In genomic region chr6:124757351-124757880, GRCm38 (mm10) we compare ENCODE assay signal across 9 mouse cellular contexts. TPM values are rescaled to one million over a fixed set of nuclear protein-coding genes. Genes with fewer than 3 reads are reported as not detected.
DNase-seq lines count a peak whose midpoint lies in the region; ATAC-seq and TF ChIP-seq lines count a peak whose summit lies in the region.
"Had no signal": no experiment of that assay in that cellular context is flagged by ENCODE, and none has a peak within 500 bp of the region (broad histone marks: within the 10 kb centered on the region; RNA-seq: fewer than 3 reads in every experiment).

No protein-coding gene starts in this region.

- H3K4me1 ChIP-seq in kidney, postnatal 0 days (replicated peaks; ENCODE audit: insufficient read depth, low read length), result peaks cover 27% of the 10 kb centered on the region
- H3K4me1 ChIP-seq in embryonic facial prominence, embryonic 10.5 days, result peaks cover 46% of the 10 kb centered on the region
- H3K4me1 ChIP-seq in hindbrain, embryonic 15.5 days (replicated peaks), result peaks cover 56% of the 10 kb centered on the region
- H3K4me1 ChIP-seq in midbrain, embryonic 16.5 days (ENCODE audit: control insufficient read depth, insufficient read depth, low read length), result peaks cover 39% of the 10 kb centered on the region

- no peaks in the 10 kb centered on the region for H3K9me3 ChIP-seq in kidney, postnatal 0 days (replicated peaks; ENCODE audit: low read length)
- H3K9me3 ChIP-seq in embryonic facial prominence, embryonic 10.5 days, result no peaks in the 10 kb centered on the region
- H3K9me3 ChIP-seq in hindbrain, embryonic 15.5 days, result no peaks in the 10 kb centered on the region
- H3K9me3 ChIP-seq in midbrain, embryonic 16.5 days (replicated peaks; ENCODE audit: control insufficient read depth, low read length, poor library complexity, severe bottlenecking), result no peaks in the 10 kb centered on the region

- peak overlapping the region; percentile 99 for H3K9ac ChIP-seq in kidney, postnatal 0 days (ENCODE audit: low read depth, low read length)
- H3K9ac ChIP-seq in hindbrain, embryonic 15.5 days, result peak overlapping the region; percentile 88
- H3K9ac ChIP-seq in midbrain, embryonic 16.5 days (ENCODE audit: low read depth, low read length), result peak overlapping the region; percentile 86

- peak overlapping the region; percentile 98 for H3K27ac ChIP-seq in kidney, postnatal 0 days
- H3K27ac ChIP-seq in embryonic facial prominence, embryonic 10.5 days (replicated peaks), result peak overlapping the region; percentile 98
- peak overlapping the region; percentile 98 for H3K27ac ChIP-seq in hindbrain, embryonic 15.5 days (replicated peaks)
- peak overlapping the region; percentile 95 for H3K27ac ChIP-seq in midbrain, embryonic 16.5 days (ENCODE audit: low read length)

- 0 out of 2 replicates have a peak, but pooled peaks cover 2% of the 10 kb centered on the region for H3K36me3 ChIP-seq in kidney, postnatal 0 days (ENCODE audit: insufficient read depth, low read length)
- H3K36me3 ChIP-seq in embryonic facial prominence, embryonic 10.5 days (replicated peaks), result peaks cover 9% of the 10 kb centered on the region
- no peaks in the 10 kb centered on the region for H3K36me3 ChIP-seq in hindbrain, embryonic 15.5 days
- H3K36me3 ChIP-seq in midbrain, embryonic 16.5 days (ENCODE audit: control insufficient read depth, insufficient read depth, low read length), result peaks cover under 1% of the 10 kb centered on the region; the same call in 1 of the 2 replicates

- peak overlapping the region; percentile 86 for H3K4me3 ChIP-seq in kidney, postnatal 0 days (replicated peaks; ENCODE audit: low read depth, low read length)
- H3K4me3 ChIP-seq in embryonic facial prominence, embryonic 10.5 days, result peak overlapping the region; percentile 81
- peak overlapping the region; percentile 87 for H3K4me3 ChIP-seq in hindbrain, embryonic 15.5 days
- peak overlapping the region; percentile 84 for H3K4me3 ChIP-seq in midbrain, embryonic 16.5 days (ENCODE audit: low read depth, low read length)

- DNase-seq in kidney, postnatal 0 days (ENCODE audit: low spot score), result no peak
- DNase-seq in kidney, postnatal 4 days, result no peak
- no peak for DNase-seq in embryonic facial prominence, embryonic 10.5 days (ENCODE audit: low spot score)
- DNase-seq in adrenal gland, postnatal 4 days (ENCODE audit: low spot score in 2 of 2), result no peak
- no peak for DNase-seq in lung, postnatal 25 days (ENCODE audit: low spot score)
- no peak for DNase-seq in spleen, adult 18-20 months

- TF ChIP-seq CTCF in kidney, postnatal 0 days (IDR thresholded peaks at IDR 0.05; ENCODE audit: low read depth), result no peak

- WGBS in kidney, postnatal 0 days, result 11% methylated on average over 5 of the region's 5 CpGs
- 3% methylated on average over 5 of the region's 5 CpGs for WGBS in embryonic facial prominence, embryonic 10.5 days
- 3% methylated on average over 5 of the region's 5 CpGs for WGBS in hindbrain, embryonic 15.5 days
- 1% methylated on average over 5 of the region's 5 CpGs for WGBS in midbrain, embryonic 16.5 days

- peak overlapping the region; percentile 75 for H3K4me2 ChIP-seq in kidney, postnatal 0 days (ENCODE audit: low read length)
- peak overlapping the region; percentile 88 for H3K4me2 ChIP-seq in hindbrain, embryonic 15.5 days
- peak overlapping the region; percentile 78 for H3K4me2 ChIP-seq in midbrain, embryonic 16.5 days (ENCODE audit: low read length)

- no peak for ATAC-seq in kidney, postnatal 0 days (replicated peaks; ENCODE audit: low FRiP score, low read depth)
- ATAC-seq in hindbrain, embryonic 15.5 days (ENCODE audit: low FRiP score, low read depth), result no peak
- ATAC-seq in midbrain, embryonic 16.5 days, result no peak

- H3K27me3 ChIP-seq in kidney, postnatal 0 days (ENCODE audit: insufficient read depth, low read length), result no peaks in the 10 kb centered on the region
- peaks cover 5% of the 10 kb centered on the region; the same call in 1 of the 2 replicates for H3K27me3 ChIP-seq in embryonic facial prominence, embryonic 10.5 days (replicated peaks; ENCODE audit: low read depth, poor library complexity, severe bottlenecking)
- H3K27me3 ChIP-seq in hindbrain, embryonic 15.5 days, result no peaks in the 10 kb centered on the region
- no peaks in the 10 kb centered on the region for H3K27me3 ChIP-seq in midbrain, embryonic 16.5 days (ENCODE audit: control insufficient read depth, insufficient read depth, low read depth, low read length)

RNA-seq across cellular contexts. Expression of gene Atn1, which starts 1.1 kb away (rescaled TPM):
- 13.0 and 13.7 TPM in 2 replicates for polyA plus RNA-seq in kidney, postnatal 0 days (2015; fragmentation: Nextera tagmentation; extraction: Ambion mirVana)
- polyA plus RNA-seq in embryonic facial prominence, embryonic 10.5 days (2016; fragmentation: Nextera tagmentation; extraction: Ambion mirVana), result 12.6 and 15.2 TPM in 2 replicates
- polyA plus RNA-seq in hindbrain, embryonic 15.5 days (2015; fragmentation: Nextera tagmentation; extraction: Ambion mirVana), result 26.8 and 30.4 TPM in 2 replicates
- polyA plus RNA-seq in midbrain, embryonic 16.5 days (2015; fragmentation: Nextera tagmentation; extraction: Ambion mirVana), result 28.9 and 29.3 TPM in 2 replicates
- 100 to 1,000 TPM in 1 of 2 experiments, 10 to 100 TPM in 1; 99.7 to 111 TPM for total RNA-seq in adrenal gland, postnatal 4 days (2021)

RNA-seq across cellular contexts. Expression of gene Gm45234, which starts 1.6 kb away (rescaled TPM):
- polyA plus RNA-seq in kidney, postnatal 0 days (2015; fragmentation: Nextera tagmentation; extraction: Ambion mirVana), result not detected in 2 replicates
- not detected in 2 replicates for polyA plus RNA-seq in embryonic facial prominence, embryonic 10.5 days (2016; fragmentation: Nextera tagmentation; extraction: Ambion mirVana)
- polyA plus RNA-seq in hindbrain, embryonic 15.5 days (2015; fragmentation: Nextera tagmentation; extraction: Ambion mirVana), result not detected in 2 replicates
- polyA plus RNA-seq in midbrain, embryonic 16.5 days (2015; fragmentation: Nextera tagmentation; extraction: Ambion mirVana), result not detected in 2 replicates
- total RNA-seq in adrenal gland, postnatal 4 days (2021), result 1 to 10 TPM in 1 of 2 experiments, not detected in 1; 2.2 TPM
- total RNA-seq: adrenal gland, adult 8-10 months had no signal

RNA-seq across cellular contexts. Expression of gene Eno2, which starts 12.1 kb away (rescaled TPM):
- polyA plus RNA-seq in kidney, postnatal 0 days (2015; fragmentation: Nextera tagmentation; extraction: Ambion mirVana), result 7.6 TPM in 2 replicates
- 2.3 and 2.4 TPM in 2 replicates for polyA plus RNA-seq in embryonic facial prominence, embryonic 10.5 days (2016; fragmentation: Nextera tagmentation; extraction: Ambion mirVana)
- 141 and 144 TPM in 2 replicates for polyA plus RNA-seq in hindbrain, embryonic 15.5 days (2015; fragmentation: Nextera tagmentation; extraction: Ambion mirVana)
- 94.4 and 138 TPM in 2 replicates for polyA plus RNA-seq in midbrain, embryonic 16.5 days (2015; fragmentation: Nextera tagmentation; extraction: Ambion mirVana)
- 10 to 100 TPM; 17.9 to 28.3 TPM for total RNA-seq in adrenal gland, postnatal 4 days (2021)

RNA-seq across cellular contexts. Expression of gene Grcc10, which starts 16.2 kb away (rescaled TPM):
- polyA plus RNA-seq in kidney, postnatal 0 days (2015; fragmentation: Nextera tagmentation; extraction: Ambion mirVana), result 549 and 600 TPM in 2 replicates
- 425 and 454 TPM in 2 replicates for polyA plus RNA-seq in embryonic facial prominence, embryonic 10.5 days (2016; fragmentation: Nextera tagmentation; extraction: Ambion mirVana)
- 626 and 628 TPM in 2 replicates for polyA plus RNA-seq in hindbrain, embryonic 15.5 days (2015; fragmentation: Nextera tagmentation; extraction: Ambion mirVana)
- polyA plus RNA-seq in midbrain, embryonic 16.5 days (2015; fragmentation: Nextera tagmentation; extraction: Ambion mirVana), result 665 and 679 TPM in 2 replicates
- 100 to 1,000 TPM; 313 TPM for total RNA-seq in adrenal gland, postnatal 4 days (2021)

RNA-seq across cellular contexts. Expression of gene Ptpn6, which starts 18.9 kb away (rescaled TPM):
- polyA plus RNA-seq in kidney, postnatal 0 days (2015; fragmentation: Nextera tagmentation; extraction: Ambion mirVana), result 13.0 and 13.6 TPM in 2 replicates
- polyA plus RNA-seq in embryonic facial prominence, embryonic 10.5 days (2016; fragmentation: Nextera tagmentation; extraction: Ambion mirVana), result 9.3 and 10.4 TPM in 2 replicates
- polyA plus RNA-seq in hindbrain, embryonic 15.5 days (2015; fragmentation: Nextera tagmentation; extraction: Ambion mirVana), result 3.7 and 6.6 TPM in 2 replicates
- 2.4 and 4.0 TPM in 2 replicates for polyA plus RNA-seq in midbrain, embryonic 16.5 days (2015; fragmentation: Nextera tagmentation; extraction: Ambion mirVana)
- total RNA-seq in adrenal gland, postnatal 4 days (2021), result 1 to 10 TPM; 8.3 to 8.4 TPM

Comparison
In these comparisons a context has a peak if more than half of its experiments do, and no peak if none do; other contexts are left out.
1. RNA of gene Eno2, which starts 12.1 kb away (polyA plus RNA-seq): 141 to 144 TPM in hindbrain, embryonic 15.5 days and 94.4 to 138 TPM in midbrain, embryonic 16.5 days; 7.6 TPM in kidney, postnatal 0 days and 2.3 to 2.4 TPM in embryonic facial prominence, embryonic 10.5 days; every median in the first group is over 10 times any median in the second.
2. Peak in every context shown above with its lines, with median percentiles within 50 percentile points of each other: H3K27ac ChIP-seq, H3K4me2 ChIP-seq, H3K4me3 ChIP-seq and H3K9ac ChIP-seq.